Mouse (Mus musculus): Measurements from ENCODE around the gene Kank4. TPM values are rescaled to one million over a fixed set of nuclear protein-coding genes. Genes with fewer than 3 reads are reported as not detected.
"Not testable (repeated sequence)": the region's sequence is repeated elsewhere in the genome, so short reads cannot be mapped to it uniquely, and the experiment has no call there.

Kank4 gene
- polyA plus RNA-seq, 1 experiment from 2014 or later: 0.08 TPM

DNA sequence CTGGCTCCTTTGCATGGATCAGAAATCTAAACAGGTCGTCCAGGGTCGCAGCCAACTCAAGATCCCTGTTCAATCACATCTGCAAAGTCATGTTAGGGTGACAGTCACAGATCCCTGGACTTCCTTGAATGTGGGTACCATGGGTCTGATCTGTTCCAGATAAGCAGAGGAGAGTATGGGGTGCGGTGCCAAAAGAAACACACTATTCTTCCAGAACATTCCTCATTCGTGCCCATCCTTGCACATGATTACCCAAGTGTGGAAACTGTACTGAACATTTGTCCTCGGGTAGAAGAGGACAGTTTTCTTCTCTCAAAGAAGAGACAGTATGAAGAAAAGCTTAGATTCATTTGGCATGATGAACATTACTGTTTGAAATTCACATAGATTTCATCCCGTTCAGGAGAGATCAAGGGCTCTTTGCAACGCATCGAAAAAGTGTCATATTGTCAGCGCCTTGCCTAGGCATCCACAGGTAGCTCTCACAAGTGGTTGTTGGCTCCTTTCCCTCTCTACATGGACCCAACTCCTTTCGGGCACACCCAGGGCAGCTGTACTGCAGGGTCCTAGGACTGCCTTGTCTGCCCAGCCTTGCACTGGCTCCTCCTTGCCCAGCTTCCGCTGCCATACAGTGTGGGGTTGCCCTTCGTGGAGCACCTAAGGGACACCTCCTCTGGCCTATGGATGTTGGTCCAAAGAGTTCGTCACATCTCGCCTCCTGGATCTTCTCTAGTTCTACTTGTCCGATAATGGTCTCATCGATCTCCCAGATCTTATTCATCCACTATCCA lies 20.6 kb upstream of the Kank4 start:
- Histone ChIP-seq H3K9ac (replicated peaks) (no peak overlapping the region), H3K36me3 (replicated peaks; ENCODE audit: insufficient read depth, low read length) (no peaks in the 10 kb centered on the region), H3K4me3 (ENCODE audit: low read depth, low read length) (no peak overlapping the region), H3K27me3 (ENCODE audit: insufficient read depth, low read length) (no peaks in the 10 kb centered on the region), H3K9me3 (ENCODE audit: low read length) (no peaks in the 10 kb centered on the region), H3K4me2 (ENCODE audit: low read depth, low read length) (no peak overlapping the region), H3K27ac (ENCODE audit: low read depth) (no peak overlapping the region), H3K4me1 (ENCODE audit: insufficient read depth) (no peaks in the 10 kb centered on the region)
- no peak for DNase-seq
- 83% methylated on average over 16 of the region's 16 CpGs for WGBS (ENCODE audit: insufficient replicate concordance)
- no peak for ATAC-seq
- no peak for TF ChIP-seq CTCF (IDR thresholded peaks at IDR 0.05; ENCODE audit: low read depth)
- TF ChIP-seq EP300 (IDR thresholded peaks at IDR 0.05; ENCODE audit: low read depth): no peak

DNA sequence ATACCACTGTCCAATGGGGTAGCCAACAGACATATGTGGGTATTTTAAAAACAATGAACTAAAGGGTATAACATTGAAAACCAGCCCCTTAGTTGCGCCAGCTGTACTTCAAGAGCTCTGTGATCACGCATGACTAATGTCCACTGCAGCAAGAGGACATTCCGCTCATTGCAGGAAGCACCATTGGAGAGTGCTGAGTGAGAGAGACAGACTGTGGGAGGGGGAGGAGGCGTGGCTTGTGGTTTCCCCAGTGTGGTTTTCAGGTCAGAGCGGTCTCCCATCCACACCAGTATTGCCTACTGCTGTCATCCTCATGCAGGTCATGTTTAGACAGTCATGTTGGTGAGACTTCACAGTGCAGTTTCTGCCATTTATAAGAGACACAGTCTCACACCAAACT lies 19.2 kb upstream of the Kank4 start:
- no peaks in the 10 kb centered on the region for H3K9me3 ChIP-seq (ENCODE audit: low read length)
- no peak overlapping the region for H3K4me2 ChIP-seq (ENCODE audit: low read depth, low read length)
- 28% methylated on average over 5 of the region's 5 CpGs for WGBS (ENCODE audit: insufficient replicate concordance)
- H3K9ac ChIP-seq (replicated peaks): no peak overlapping the region
- H3K4me1 ChIP-seq (ENCODE audit: insufficient read depth): no peaks in the 10 kb centered on the region
- H3K4me3 ChIP-seq (ENCODE audit: low read depth, low read length): no peak overlapping the region
- DNase-seq: no peak
- H3K27me3 ChIP-seq (ENCODE audit: insufficient read depth, low read length): no peaks in the 10 kb centered on the region
- no peaks in the 10 kb centered on the region for H3K36me3 ChIP-seq (replicated peaks; ENCODE audit: insufficient read depth, low read length)
- H3K27ac ChIP-seq (ENCODE audit: low read depth): no peak overlapping the region
- ATAC-seq: no peak
- no peak for TF ChIP-seq CTCF (IDR thresholded peaks at IDR 0.05; ENCODE audit: low read depth)
- TF ChIP-seq EP300 (IDR thresholded peaks at IDR 0.05; ENCODE audit: low read depth): no peak

DNA sequence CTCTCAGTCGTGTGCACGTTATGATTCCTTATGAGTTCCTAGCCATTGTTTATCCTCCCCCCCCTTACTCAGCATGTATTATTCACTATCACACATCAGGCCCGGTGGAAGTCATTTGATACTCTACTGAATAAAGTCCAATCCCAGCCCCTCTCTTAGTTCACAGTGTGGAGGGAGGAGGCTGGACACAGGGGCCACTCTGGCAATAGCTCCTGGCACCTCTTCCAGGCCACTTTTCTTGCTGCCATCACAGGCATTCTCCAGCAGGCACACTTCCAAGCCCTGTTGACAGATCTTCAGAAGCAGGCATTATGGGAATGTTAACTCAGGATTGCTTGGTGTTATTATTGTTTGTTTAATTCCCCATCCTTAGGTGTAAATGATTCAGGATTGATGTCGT lies 17.4 kb upstream of the Kank4 start:
- no peaks in the 10 kb centered on the region for H3K9me3 ChIP-seq (ENCODE audit: low read length)
- no peaks in the 10 kb centered on the region for H3K36me3 ChIP-seq (replicated peaks; ENCODE audit: insufficient read depth, low read length)
- whole genome bisulfite sequencing (ENCODE audit: insufficient replicate concordance): 75% methylated on average over 4 of the region's 4 CpGs
- ATAC-seq (no peak), DNase-seq (no peak)
- no peak overlapping the region for H3K4me3 ChIP-seq (ENCODE audit: low read depth, low read length)
- TF ChIP-seq CTCF (IDR thresholded peaks at IDR 0.05; ENCODE audit: low read depth) (no peak), EP300 (IDR thresholded peaks at IDR 0.05; ENCODE audit: low read depth) (no peak)
- no peak overlapping the region for H3K4me2 ChIP-seq (ENCODE audit: low read depth, low read length)
- no peaks in the 10 kb centered on the region for H3K4me1 ChIP-seq (ENCODE audit: insufficient read depth)
- H3K27ac ChIP-seq (ENCODE audit: low read depth): no peak overlapping the region
- H3K27me3 ChIP-seq (ENCODE audit: insufficient read depth, low read length): no peaks in the 10 kb centered on the region
- no peak overlapping the region for H3K9ac ChIP-seq (replicated peaks)

DNA sequence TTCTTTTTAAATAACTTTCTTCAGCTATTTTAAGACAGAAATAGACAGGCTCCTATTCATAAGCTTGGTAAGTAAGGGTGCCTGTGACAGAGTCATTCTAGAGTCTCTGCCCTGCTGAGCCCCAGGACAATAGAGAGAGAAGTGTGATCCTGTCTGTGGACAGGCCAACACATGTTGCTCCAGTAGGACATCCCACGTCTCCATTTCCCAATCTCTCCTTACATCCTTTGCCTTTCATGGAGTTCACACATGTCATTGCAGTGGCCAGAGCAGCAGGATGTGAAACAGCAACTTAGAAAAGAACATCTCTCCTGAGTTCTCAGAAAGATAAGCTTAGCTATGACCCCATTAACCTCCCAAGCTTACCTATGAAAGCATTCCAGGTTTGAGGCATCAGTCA lies 14.4 kb upstream of the Kank4 start:
- Histone ChIP-seq H3K27ac (ENCODE audit: low read depth) (no peak overlapping the region), H3K9me3 (ENCODE audit: low read length) (no peaks in the 10 kb centered on the region), H3K4me3 (ENCODE audit: low read depth, low read length) (no peak overlapping the region), H3K36me3 (replicated peaks; ENCODE audit: insufficient read depth, low read length) (no peaks in the 10 kb centered on the region), H3K4me1 (ENCODE audit: insufficient read depth) (no peaks in the 10 kb centered on the region), H3K27me3 (ENCODE audit: insufficient read depth, low read length) (no peaks in the 10 kb centered on the region), H3K4me2 (ENCODE audit: low read depth, low read length) (no peak overlapping the region), H3K9ac (replicated peaks) (no peak overlapping the region)
- TF ChIP-seq CTCF (IDR thresholded peaks at IDR 0.05; ENCODE audit: low read depth) (no peak), EP300 (IDR thresholded peaks at IDR 0.05; ENCODE audit: low read depth) (no peak)
- DNase-seq (no peak), ATAC-seq (no peak)
- 36% methylated on average over 1 of the region's 1 CpGs for WGBS (ENCODE audit: insufficient replicate concordance)

DNA sequence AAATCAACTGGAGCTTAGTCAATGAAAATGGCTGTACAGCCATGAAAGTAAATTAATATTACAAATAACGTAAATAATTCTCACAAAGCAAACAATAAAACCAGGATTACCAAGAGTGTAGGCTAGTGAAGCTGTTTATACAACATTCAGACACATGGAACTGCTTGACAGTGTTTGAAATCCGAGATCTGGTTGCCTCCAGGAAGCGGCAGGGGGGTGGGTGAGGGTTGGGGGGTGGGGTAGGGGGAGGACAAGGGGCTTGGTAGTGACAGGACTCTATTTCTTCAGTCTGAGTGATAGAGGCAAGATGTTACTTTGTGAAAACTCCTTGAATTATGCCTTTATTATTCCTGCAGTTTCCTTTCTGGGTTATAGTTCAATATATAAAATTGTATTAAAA lies 9.4 kb upstream of the Kank4 start:
- Histone ChIP-seq H3K4me1 (ENCODE audit: insufficient read depth) (no peaks in the 10 kb centered on the region), H3K27me3 (ENCODE audit: insufficient read depth, low read length) (no peaks in the 10 kb centered on the region), H3K36me3 (replicated peaks; ENCODE audit: insufficient read depth, low read length) (no peaks in the 10 kb centered on the region), H3K4me2 (ENCODE audit: low read depth, low read length) (no peak overlapping the region), H3K27ac (ENCODE audit: low read depth) (no peak overlapping the region), H3K9me3 (ENCODE audit: low read length) (no peaks in the 10 kb centered on the region), H3K9ac (replicated peaks) (no peak overlapping the region), H3K4me3 (ENCODE audit: low read depth, low read length) (no peak overlapping the region)
- TF ChIP-seq CTCF (IDR thresholded peaks at IDR 0.05; ENCODE audit: low read depth) (no peak), EP300 (IDR thresholded peaks at IDR 0.05; ENCODE audit: low read depth) (no peak)
- DNase-seq: no peak
- WGBS (ENCODE audit: insufficient replicate concordance): 44% methylated on average over 3 of the region's 3 CpGs
- no peak for ATAC-seq

DNA sequence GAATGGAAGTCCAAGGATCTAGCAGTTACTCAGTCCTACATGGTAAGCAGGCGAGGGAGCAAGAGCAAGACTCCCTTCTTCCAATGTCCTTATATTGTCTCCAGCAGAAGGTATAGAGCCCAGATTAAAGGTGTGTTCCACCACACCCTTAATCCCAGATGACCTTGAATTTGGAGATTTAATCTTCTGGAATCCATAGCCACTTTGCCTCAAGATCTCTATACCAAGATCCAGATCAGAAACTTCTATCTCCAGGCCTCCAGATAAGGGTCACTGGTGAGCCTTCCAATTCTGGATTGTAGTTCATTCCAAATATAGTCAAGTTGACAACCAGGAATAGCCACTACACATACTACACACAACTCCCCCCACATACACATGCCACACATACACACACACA lies 6.4 kb upstream of the Kank4 start, which contains the start of gene I0C0044D17Rik:
Gene I0C0044D17Rik, minus strand, starts transcription at position 101 of the 400 bp plus-strand sequence.
- ATAC-seq; H3K4me2 ChIP-seq (ENCODE audit: low read depth, low read length); H3K9me3 ChIP-seq (ENCODE audit: low read length); H3K27me3 ChIP-seq (ENCODE audit: insufficient read depth, low read length); H3K9ac ChIP-seq (replicated peaks); H3K4me1 ChIP-seq (ENCODE audit: insufficient read depth); H3K27ac ChIP-seq (ENCODE audit: low read depth); H3K4me3 ChIP-seq (ENCODE audit: low read depth, low read length); H3K36me3 ChIP-seq (replicated peaks; ENCODE audit: insufficient read depth, low read length); DNase-seq: not testable (repeated sequence)
- 65% methylated on average over 1 of the region's 1 CpGs for WGBS (ENCODE audit: insufficient replicate concordance)

Data from liver, postnatal 0 days (tissue).